Mouse (Mus musculus) gastrocnemius, postnatal 14 days (tissue): ENCODE data around the gene Gpr173. TPM values are rescaled to one million over a fixed set of nuclear protein-coding genes. Genes with fewer than 3 reads are reported as not detected.
A peak's percentile ranks its signal among the peaks of the same experiment; 100 is the strongest.
"Not testable (repeated sequence)": the region's sequence is repeated elsewhere in the genome, so short reads cannot be mapped to it uniquely, and the experiment has no call there.

Experiments
- DNase-seq: peaks from one replicate; pipeline ENCODE4 v3.0.0; 2021; ENCODE audit warnings: mixed read lengths
- intact Hi-C: fragments of 180-260 bp; cut with DNase I; formaldehyde crosslinking; loops from one replicate; pipeline ENCODE4 v1.15.1; 2025; ENCODE audit warnings: low total_unique reads
- long read RNA-seq, 2 experiments: library from polyadenylated mRNA; stranded (forward); transcript quantifications; one replicate each; pipeline ENCODE4 v2.0.0; 2021
- total RNA-seq, 2 experiments: library from RNA; stranded (reverse); gene quantifications; 2 replicates each; pipeline ENCODE4 v1.2.3; 2021

The Gpr173 gene
- total RNA-seq = 1 to 10 TPM in 1 of 2 experiments, under 1 TPM in 1; 0.97 to 1.6 TPM
- long read RNA-seq, experiment 1 = 0 reads
- long read RNA-seq, experiment 2, partial matches to known transcripts = 0 of 1 reads
- long read RNA-seq, experiment 2, other reads (novel, unspliced or antisense) = 1 of 1 reads

DNA sequence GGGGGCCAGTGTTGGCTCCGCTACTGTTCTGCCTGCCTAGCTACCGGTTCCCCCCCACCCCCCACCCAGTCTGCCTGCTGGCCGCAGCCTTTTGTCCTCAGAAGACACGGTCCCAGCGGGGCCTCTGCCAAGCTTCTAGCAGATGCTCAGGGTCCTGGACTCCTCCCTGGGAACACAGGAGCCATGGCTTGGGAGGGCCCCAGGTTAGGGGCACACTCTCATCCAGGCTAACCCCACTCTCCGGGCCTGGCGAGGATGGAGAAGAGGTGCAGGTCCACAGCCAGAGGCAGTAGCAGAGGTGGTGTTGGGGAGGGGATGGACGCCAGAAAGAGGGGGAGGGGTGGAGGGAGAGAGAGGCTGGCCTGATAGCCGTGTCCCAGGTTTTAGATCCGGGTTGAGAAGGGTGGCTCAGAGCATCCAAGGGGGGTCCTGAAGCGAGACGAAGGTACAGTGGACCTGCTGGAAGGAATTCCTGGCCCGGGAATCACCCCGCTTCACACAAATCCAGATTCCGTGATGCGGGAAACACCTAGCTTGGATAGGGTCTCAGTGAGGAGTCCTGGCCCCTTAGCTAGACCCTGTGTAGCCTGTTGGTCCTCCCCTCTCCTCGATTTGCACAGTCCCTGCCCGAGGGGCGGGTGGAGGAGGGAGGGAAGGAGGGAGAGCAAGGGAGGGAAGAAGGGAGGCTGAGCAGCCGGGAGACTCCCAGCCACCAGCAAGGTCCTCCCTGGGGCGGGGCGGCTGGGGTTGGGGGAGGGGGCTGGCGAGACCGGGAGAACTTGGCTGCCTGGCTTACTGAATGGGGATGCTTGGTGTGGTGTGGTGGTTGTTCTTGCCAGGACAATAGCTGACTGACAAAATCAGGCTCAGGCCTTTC lies at the start of gene Gpr173:
Gene Gpr173 (minus strand): TSS at position 308 of the 877 bp plus-strand sequence.
- peak; percentile 63 for DNase-seq

DNA sequence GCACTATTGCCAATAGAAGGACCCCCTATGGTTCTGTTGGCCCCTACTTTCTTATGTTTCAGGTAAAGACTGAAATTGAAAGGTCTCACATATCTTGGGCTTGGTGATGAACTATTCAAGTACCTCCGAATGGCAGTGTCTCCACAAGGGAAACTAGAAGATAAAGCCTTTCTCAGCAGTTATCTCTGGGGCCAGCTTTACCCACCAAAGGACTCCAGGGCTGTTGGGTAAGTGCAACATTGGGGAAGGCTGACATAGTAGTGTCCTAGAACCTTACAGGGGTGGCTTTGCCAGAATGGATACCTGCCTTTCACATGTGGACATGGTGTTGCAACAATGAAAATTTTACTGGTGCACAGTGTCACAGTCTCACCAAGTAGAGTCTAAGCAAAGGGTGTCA lies 34.7 kb upstream of the Gpr173 start:
- intact Hi-C loops = no loop called here
- no peak for DNase-seq

More for the DNA sequence above, at the start of gene Gpr173:
- intact Hi-C loops = no loop called here

DNA sequence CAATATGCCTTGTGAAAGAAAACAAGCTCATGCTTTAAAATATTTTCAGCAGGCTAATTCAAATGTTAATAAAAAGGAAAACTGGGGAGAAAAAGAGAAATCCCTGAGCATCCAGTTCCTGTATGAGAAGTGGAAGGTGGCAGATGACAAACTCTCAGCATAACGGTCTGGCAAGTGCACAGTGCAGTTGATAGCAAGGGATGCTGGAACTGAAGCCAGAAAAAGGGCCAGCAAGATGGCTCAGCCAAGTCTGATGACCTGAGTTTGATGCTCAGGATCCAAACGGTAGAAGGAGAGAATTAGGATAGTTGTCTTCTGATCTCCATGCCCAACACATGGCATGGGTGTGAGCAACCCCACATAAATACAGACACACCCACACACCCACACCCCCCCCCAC lies 31.6 kb upstream of the Gpr173 start:
- no peak for DNase-seq
- intact Hi-C loops = no loop called here

DNA sequence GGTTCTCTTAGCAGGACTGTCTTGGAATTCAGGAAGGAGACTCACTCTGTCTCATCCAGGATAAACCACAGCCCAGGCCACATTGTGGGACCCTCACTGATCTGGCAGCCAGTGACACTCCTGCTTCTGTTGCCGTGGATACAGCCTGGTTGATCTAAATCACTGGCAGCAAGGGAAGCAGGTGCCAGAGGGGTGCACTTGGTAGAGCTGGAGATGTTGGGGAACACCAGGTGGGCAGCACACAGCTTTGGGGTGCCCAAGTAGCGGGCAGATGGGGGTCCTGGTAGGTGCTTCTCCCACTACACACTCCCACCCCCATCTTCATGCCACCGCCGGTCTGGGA lies 479 bp downstream of the Gpr173 start:
- intact Hi-C loops = no loop called here
- DNase-seq = no peak

DNA sequence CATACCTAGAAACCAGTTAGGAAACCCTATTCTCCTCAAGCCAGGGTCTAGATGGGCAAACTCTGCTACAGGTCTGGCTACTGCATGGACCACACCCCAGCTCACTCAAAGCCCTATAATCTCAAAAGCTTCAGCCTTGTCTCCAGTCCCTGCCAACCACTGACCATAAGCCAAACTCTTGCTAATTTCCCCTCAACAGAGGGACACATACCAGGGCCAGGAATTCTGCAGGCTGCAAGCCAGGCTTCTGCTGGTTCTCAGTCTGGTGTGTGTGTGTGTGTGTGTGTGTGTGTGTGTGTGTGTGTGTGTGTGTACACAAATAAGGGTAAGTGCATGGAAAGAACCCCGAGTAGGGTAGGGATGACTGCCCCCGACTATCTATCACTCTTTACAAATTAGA lies 2.1 kb downstream of the Gpr173 start:
- intact Hi-C loops = no loop called here
- no peak for DNase-seq

DNA sequence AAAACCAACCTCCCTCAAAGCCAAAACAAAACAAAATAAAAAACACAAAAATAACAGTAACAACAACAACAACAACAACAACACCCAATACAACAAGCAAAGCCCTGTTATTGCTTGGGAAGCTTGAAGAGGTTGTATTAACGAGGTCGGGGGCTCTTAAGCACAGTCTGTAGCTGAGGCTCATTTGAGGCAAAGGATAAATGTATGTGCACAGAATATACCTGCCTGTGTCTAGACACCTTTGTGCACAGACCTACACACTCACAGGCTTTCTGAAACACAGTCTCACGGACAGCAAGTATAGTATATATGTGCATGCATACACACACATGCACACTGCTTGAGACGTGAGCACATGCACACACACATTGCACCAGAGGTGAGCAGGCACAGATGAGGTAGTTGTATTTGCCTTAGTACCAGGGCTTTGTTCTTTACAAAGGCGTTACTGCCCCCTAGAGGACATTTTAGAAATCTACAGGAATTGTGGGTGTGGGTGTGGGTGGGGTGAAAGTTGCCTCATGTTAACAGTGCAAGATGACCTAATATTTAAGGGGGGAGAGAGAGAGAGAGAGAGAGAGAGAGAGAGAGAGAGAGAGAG lies 15.9 kb downstream of the Gpr173 start:
- intact Hi-C loops = loop anchor here (10.0 kb wide), 1 partner anchor 108 kb away; no protein-coding TSS in a partner anchor
- DNase-seq = no peak

DNA sequence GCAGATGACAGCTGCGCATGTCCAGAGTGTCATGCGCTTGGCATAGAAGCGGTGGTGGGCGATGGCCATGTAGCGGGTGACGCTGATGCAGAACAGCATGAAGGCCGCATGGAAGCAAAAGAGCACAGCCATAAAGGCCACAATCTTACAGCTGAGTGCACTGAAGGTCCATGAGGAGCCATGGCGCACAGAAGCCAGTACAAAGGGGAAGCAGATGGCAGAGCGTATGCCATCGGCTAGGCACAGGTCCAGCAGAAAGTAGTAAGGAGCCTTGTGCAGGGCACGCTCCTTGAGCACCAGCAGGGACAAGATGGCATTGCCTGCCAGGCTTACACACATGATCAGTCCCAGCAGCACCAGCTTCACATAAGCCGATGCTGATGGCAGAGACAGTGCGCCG lies 21.5 kb downstream of the Gpr173 start:
- intact Hi-C loops = no loop called here
- no peak for DNase-seq

DNA sequence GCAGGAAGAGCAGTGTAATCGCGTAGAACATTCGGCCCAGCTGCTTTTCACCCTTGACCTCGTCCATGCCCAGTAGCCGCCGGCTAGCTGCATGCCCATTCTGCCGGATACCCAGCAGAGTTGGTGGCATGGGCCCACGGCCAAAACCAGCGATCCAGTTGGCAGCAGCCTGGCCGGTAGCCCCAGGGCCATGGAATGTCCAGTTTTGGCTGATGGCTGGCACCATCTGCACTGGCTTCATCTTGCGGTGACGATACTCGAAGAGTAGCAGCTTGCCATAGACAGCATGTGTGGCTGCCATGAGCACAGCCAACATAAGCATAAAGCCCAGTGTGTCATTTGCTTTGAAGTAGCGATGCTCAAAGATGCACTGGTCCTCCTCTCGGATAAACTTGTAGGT lies 21.9 kb downstream of the Gpr173 start:
- intact Hi-C loops = no loop called here
- DNase-seq = peak; percentile 9

DNA sequence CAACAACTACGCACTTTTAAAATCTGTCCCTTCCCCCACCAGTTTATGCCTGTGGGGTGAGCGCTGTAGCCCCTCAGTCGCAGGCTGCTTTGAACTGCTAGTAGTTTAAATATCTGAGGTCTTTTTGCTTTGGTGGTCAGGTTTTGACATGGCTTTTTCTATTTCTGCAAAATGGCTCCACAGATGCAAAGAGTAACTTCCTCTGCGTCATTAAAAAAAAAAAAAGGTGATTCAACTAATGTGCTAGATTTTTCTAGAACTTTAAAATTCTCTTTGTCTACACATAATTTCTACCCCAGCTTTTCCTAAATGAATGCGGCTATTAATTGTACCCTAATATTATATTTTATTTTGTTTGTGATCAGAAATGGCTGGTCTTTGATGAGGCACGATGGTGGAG lies 25.6 kb downstream of the Gpr173 start:
- no peak for DNase-seq
- intact Hi-C loops = no loop called here

DNA sequence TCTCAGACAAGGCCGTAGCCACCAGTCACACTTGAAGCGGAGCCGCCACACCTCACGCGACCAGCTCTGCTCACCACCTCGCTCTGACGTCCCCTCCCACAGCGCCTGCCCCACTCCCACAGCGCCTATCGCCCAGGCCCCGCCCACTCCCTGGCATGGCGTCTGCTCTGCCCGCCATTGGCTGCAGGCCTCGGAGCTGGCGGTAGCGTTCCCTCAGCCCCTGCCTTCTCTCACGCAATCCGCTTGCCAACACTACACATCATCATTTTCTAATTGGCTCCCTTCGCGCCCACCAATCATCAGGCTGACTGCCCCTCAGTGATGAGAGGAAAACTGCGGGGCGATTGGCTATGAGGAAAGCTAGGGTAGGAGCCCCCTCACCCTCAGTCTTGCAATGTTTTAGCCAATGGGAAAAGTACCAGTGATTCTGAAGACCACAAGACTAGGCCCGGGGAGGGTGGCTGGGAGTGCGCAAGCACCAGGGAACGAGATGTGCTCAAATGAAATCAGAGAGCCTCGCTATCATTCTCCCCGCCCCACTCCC lies 26.1 kb downstream of the Gpr173 start, which contains the start of gene Tspyl2:
Gene Tspyl2 (minus strand): TSS at position 68 of the 544 bp plus-strand sequence.
- intact Hi-C loops = no loop called here

DNA sequence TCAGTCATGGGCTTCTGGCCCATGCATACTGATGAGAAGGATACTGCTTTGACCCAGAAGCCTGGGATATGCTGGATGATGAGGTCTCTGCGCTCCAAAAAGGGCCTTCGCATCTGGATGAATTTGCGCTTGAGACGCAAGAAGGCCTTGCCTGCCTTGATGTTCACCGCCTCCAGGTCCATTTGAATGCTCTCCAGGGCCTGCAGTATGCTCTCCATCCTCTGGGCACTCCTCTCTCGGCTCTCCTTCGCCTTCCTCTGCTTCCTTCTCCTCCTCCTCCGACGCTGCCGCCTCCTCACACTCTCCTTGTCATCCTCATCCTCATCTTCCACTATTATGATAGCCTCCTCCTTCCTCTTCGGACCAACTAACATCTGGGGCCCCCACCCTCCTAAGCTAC lies 27.0 kb downstream of the Gpr173 start:
- no peak for DNase-seq
- intact Hi-C loops = no loop called here

More for the DNA sequence above, 26.1 kb downstream of the Gpr173 start, which contains the start of gene Tspyl2:
- DNase-seq = peak; percentile 92

DNA sequence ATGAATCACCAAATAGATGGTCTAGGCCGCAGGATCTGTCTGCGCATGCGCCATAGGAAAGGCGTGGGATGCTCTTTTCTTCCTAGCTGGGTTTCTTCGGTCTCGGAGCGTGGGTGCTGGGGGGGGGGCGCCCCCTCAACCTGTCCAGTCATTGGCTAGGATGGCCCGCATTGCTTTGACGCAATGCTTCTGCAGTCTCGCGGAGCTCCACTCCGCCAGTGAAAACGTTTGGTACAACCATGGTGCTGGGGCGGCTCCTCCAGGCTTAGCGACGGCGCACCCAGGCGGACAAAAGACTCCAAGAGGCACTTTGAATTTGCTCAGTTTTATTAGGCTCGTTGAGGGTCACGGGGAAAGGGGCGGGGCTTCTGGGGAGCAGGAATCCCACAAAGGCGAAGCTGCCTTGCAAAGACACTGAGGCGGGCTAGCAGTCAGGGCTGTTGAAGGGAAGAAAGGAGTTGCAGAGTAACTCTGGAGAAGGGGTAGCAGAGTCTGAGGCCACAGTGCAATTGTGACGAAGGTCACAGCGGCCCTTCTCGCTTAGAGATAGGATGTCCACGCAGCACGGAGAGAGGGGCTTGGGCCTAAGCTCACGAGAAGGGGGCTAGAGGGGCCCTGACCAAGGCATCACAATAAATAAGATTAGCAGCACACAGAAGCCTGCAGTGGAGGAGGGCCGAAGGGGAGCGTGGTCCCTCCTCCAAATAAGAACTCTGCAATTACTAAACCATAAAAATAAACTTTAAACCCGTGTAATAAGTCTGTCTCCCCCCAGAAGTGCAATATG lies 31.8 kb downstream of the Gpr173 start:
- DNase-seq = peak; percentile 89
- intact Hi-C loops = no loop called here

DNA sequence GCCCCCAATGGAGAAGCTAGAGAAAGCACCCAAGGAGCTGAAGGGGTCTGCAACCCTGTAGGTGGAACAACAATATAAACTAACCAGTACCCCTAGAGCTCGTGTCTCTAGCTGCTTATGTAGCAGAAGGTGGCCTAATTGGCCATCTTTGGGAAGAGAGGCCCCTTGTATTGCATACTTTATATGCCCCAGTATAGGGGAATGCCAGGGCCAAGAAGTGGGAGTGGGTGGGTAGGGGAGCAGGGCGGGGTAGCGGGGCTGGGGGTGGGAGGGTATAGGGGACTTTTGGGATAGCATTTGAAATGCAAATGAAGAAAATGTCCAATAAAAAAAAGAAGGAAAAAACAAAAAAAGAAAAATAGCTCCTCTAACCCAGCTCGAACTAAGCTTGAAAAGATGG lies 32.4 kb downstream of the Gpr173 start:
- intact Hi-C loops, DNase-seq: not testable (repeated sequence)

DNA sequence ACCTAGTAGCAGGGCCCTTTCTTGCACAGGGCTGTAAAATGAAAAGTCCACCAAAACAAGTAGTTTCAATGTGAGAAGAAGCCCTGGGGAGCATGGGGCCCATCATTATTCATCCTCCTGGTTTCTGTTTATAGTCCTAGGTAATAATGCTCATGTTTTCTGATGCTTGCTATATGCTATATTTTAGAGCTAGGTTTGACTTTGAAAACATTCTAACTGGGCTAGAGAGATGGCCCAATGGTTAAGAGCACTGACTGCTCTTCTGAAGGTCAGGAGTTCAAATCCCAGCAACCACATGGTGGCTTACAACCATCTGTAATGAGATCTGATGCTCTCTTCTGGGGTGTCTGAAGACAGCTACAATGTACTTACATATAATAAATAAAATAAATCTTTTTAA lies 39.1 kb downstream of the Gpr173 start:
- intact Hi-C loops, DNase-seq: not testable (repeated sequence)

DNA sequence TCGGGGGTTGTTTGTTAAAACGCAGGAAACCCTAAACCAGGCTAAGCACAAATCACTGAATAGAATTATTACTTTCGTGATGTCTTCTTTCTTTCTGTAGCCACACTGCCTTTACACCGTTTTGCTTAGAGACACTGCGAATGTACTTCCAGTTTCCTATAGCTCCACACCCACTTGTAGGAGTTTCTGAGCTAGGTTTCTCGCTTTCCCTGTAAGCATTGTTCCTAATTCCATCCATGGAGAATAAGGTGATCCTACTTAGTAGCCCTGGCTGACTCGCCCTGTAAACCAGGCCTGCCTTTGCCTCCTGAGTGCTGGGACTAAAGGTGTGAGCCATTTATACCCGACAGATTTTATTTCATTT lies 40.8 kb downstream of the Gpr173 start:
- intact Hi-C loops = no loop called here
- no peak for DNase-seq

DNA sequence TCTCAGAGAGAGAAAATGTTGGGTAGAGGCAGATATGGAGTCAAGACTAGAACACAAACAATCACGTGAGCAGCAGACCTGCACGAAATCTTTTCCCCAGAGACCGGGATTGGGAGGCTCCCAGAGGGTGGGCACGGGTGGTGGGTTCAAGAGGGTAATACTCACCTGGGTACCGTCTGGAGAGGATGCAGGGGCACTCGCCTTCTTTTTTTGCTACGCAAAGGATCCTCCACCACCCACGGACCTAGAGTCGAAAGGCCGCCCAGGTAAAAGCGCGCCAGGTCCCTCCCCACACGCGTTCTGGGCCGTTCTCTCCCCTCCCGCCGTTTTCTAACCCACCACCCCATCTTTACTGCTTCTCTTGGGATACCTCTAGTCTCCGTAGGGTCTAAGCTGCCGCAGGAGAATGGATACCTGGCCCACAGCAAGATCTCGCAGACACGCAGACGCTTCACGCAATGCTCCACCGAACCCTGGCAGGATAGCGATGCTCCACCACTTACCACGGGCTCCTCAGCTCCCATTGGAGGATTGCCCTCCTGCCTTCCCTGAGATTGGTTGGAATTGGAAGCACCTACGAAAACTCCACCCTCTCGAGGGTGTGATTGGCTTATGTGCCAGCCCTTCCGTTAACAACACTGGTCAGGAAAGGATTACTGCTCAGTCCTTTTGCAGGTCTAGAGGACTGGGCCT lies 41.4 kb downstream of the Gpr173 start, which contains the start of gene Kantr:
Gene Kantr (minus strand): TSS at position 500 of the 693 bp plus-strand sequence.
- intact Hi-C loops = no loop called here
- peak; percentile 79 for DNase-seq

DNA sequence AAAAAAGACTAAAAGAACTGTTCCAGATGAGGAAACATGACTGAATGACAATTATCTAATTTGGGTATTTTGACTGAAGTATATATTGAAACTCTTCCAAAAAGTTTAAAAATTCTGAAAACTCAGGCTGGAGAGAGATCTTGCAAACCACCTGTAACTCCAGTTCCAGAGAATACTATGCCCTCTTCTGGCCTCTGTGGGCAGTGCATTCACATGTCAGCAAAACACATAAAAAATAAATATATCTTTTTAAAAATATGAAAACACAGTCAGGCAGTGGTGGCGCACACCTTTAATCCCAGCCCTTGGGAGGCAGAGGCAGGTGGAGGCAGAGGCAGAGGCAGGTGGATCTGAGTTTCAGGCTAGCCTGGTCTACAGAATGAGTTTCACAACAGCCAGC lies 44.9 kb downstream of the Gpr173 start:
- intact Hi-C loops = no loop called here
- no peak for DNase-seq

DNA sequence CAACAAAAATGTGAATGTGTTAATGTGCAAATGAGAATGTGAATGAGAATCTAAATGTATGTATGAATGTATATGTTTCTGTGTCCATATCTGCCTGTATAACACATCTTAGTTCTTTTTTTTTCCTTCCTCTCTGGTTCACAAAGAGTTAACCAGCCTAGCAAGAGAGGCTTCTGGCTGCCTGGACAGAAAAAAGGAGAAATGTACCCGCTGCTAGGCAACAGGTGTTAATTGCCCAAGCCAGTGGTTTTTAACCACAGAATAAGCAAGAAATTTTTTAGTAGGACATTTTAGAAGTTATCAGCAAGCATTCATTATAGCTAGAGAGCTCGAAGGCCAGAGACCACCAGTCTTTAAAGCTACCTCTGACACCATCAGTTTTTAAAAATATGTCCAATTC lies 45.7 kb downstream of the Gpr173 start:
- intact Hi-C loops = no loop called here
- DNase-seq = no peak

DNA sequence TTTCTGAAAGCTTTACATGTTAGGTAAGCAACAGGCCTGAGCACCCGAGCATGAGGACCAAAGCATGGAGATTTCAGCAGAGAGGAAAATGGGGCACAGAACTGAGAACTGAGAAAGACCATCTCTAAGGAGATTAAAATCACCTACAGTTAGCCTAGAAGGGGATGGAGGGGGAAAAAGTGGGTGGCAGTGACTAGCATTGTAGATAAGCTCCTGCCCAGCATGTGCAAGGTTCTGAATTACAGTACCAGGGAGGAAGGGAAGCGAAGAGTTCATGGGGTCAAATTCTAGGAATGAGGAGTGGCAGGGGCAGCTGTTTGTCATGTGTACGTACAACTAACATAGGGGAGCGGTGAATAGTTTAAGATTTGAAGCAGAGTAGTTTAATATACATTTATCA lies 48.0 kb downstream of the Gpr173 start:
- intact Hi-C loops = no loop called here
- DNase-seq = no peak
